Mouse (Mus musculus) G1E (cell line): ENCODE data around the gene Hoxb9. TPM values are rescaled to one million over a fixed set of nuclear protein-coding genes. Genes with fewer than 3 reads are reported as not detected.

Source experiments
- ATAC-seq: 2 replicates; pipeline ENCODE4 v1.8.0; 2016; ENCODE audit warnings: mild to moderate bottlenecking; ENCODE audit not compliant: insufficient number of reproducible peaks, poor library complexity, low FRiP score, severe bottlenecking; ENCODE audit errors: extremely low read depth
- DNase-seq: peaks from one replicate; pipeline ENCODE4 v3.0.0; 2012; ENCODE audit warnings: low spot score
- H3K27me3 ChIP-seq: 2 replicates; pipeline ENCODE4 v1.6.1; 2012; ENCODE audit warnings: mild to moderate bottlenecking, low read length, inconsistent platforms; ENCODE audit not compliant: insufficient read depth
- H3K36me3 ChIP-seq: replicated peaks from 2 replicates; pipeline ENCODE3; 2012; ENCODE audit warnings: mild to moderate bottlenecking, inconsistent platforms
- H3K4me1 ChIP-seq: 2 replicates; pipeline ENCODE4 v1.6.1; 2012; ENCODE audit warnings: low read depth, low read length, inconsistent platforms, mixed read lengths; ENCODE audit not compliant: insufficient read depth
- H3K4me3 ChIP-seq: 2 replicates; pipeline ENCODE4 v1.5.1; 2012; ENCODE audit warnings: low read depth, mild to moderate bottlenecking, inconsistent platforms, low read length, moderate library complexity, mixed read lengths
- H3K9me3 ChIP-seq: replicated peaks from 2 replicates; pipeline ENCODE4 v1.6.1; 2012; ENCODE audit warnings: inconsistent platforms
- CTCF ChIP-seq: IDR thresholded peaks from 2 replicates; pipeline ENCODE4 v1.5.1; 2012; ENCODE audit warnings: low read depth, low read length, inconsistent platforms, mixed read lengths
- GATA1 ChIP-seq: IDR thresholded peaks from 2 replicates; pipeline ENCODE4 v1.6.1; 2012; ENCODE audit warnings: borderline replicate concordance, low read length, inconsistent platforms, mixed read lengths
- GATA2 ChIP-seq: IDR thresholded peaks from 2 replicates; pipeline ENCODE4 v1.6.1; 2012; ENCODE audit warnings: low read depth, low read length, inconsistent platforms, borderline replicate concordance
- POLR2AphosphoS5 ChIP-seq: IDR thresholded peaks from 2 replicates; pipeline ENCODE4 v1.6.1; 2012; ENCODE audit warnings: low read depth, low read length, inconsistent platforms; ENCODE audit not compliant: insufficient replicate concordance
- TAL1 ChIP-seq: conservative IDR thresholded peaks from 2 replicates; pipeline ENCODE4 v1.6.1; 2012; ENCODE audit warnings: low read depth, low read length, inconsistent platforms, mixed read lengths
- polyA plus RNA-seq: library from polyadenylated mRNA; stranded (reverse); fragments of >175 nt; gene quantifications from 2 replicates; pipeline ENCODE4 v1.2.3, GENCODE M21; 2012
- total RNA-seq, 2 experiments: library from RNA; stranded (forward) in 1 of 2; stranded (reverse) in 1 of 2; fragments of 200-1000 nt in 1 of 2; fragments of >200 nt in 1 of 2; fragmentation: Nextera tagmentation in 1 of 2; gene quantifications; 2 replicates each; pipeline ENCODE4 v1.2.3; 2014 to 2017

Hoxb9 gene
- total and polyA plus RNA-seq, 3 experiments, result not detected

DNA sequence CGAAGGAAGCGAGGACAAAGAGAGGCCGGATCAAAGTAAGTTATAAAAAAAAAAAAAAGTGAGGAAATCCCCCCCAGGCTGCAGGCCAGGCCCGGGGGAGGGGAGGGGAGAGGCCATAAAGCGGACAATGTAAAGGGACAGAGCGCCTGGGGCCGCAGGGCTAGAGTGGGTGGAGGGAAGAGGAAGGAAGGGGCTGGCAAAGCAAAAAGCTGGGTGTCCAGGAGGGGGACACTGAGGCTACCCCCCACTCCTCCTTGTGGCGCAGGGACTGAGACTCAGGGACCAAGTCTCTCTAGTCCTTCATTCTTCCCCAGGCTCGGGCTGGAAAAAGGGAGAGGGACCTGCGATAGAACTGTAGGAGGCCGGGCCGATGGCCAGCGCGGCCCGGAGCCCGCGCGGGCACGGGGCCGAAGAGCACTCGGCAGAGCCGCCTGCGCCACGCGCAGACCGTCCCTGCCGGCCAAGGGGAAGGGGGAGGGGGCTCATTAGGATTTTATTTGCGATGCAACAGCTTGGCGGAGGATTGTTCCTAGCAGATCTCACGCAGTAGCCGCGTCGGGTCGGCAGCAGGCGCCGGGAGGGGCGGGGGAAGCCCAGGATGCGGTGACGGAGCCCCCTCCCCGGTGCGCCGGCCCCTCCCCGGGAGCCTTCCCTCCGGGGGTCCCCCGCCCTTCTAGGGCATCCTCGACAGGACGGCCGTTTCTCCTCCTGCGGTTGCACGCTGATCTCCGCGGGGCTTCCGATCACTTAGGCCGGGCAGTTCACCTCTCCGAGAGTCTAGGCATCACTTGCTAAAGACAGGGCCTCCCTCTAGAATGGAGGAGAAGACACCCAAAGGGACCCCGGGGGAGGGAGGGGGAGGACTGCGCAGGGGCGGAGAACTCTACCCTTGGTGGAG is 1.0 kb downstream of the Hoxb9 start:
- no peaks in the 10 kb centered on the region for H3K4me1 ChIP-seq
- DNase-seq (no peak), ATAC-seq (no peak)
- no peaks in the 10 kb centered on the region for H3K36me3 ChIP-seq
- H3K9me3 ChIP-seq, result 0 out of 2 replicates have a peak, but pooled peaks cover 2% of the 10 kb centered on the region
- no peak overlapping the region for H3K4me3 ChIP-seq
- peaks cover 46% of the 10 kb centered on the region for H3K27me3 ChIP-seq
- TF ChIP-seq GATA2, result no peak
- no peak for TF ChIP-seq POLR2AphosphoS5
- TF ChIP-seq TAL1, result no peak
- no peak for TF ChIP-seq CTCF
- no peak for TF ChIP-seq GATA1

DNA sequence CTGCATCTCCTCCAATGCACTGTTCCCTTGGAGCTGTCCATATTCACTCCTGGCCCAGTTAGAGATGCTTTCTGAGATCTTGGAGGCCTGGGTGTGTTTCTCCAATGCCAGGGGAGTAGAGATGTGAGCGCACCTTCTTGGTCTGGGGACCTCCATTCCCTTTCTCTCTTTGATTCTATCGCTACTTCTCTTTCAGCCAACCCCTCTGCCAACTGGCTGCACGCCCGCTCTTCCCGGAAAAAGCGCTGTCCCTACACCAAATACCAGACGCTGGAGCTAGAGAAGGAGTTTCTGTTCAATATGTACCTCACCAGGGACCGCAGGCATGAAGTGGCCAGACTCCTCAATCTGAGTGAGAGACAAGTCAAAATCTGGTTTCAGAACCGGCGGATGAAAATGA is 3.2 kb downstream of the Hoxb9 start:
- Histone ChIP-seq H3K27me3 (peaks cover 58% of the 10 kb centered on the region), H3K9me3 (0 out of 2 replicates have a peak, but pooled peaks cover 2% of the 10 kb centered on the region), H3K4me3 (no peak overlapping the region), H3K36me3 (no peaks in the 10 kb centered on the region), H3K4me1 (no peaks in the 10 kb centered on the region)
- ATAC-seq (no peak), DNase-seq (no peak)
- TF ChIP-seq CTCF (no peak), TAL1 (no peak), GATA2 (no peak), POLR2AphosphoS5 (no peak), GATA1 (no peak)

DNA sequence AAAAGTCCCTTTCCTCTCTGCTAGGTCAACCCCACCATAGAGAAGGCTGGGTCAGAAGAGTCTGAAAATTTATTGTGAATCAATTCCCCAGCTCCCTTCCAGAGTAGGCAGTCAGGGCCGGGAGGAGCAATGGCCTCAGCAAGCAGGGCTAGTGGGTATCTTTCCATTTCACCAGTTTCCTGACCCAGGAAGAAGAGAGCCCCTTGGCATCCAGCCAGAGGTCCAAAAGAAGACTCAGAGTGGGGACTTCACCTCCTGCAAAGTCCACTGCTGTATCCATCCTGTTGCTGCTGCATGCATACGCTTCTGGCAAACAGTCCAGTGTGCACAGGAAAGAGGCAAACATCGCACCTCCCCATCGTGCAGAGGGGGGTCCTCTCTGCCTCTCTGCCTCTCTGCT is 4.6 kb downstream of the Hoxb9 start:
- H3K9me3 ChIP-seq, result 0 out of 2 replicates have a peak, but pooled peaks cover 2% of the 10 kb centered on the region
- TF ChIP-seq GATA2, result no peak
- no peak for TF ChIP-seq CTCF
- TF ChIP-seq TAL1, result no peak
- no peak for TF ChIP-seq GATA1
- TF ChIP-seq POLR2AphosphoS5, result no peak
- ATAC-seq (no peak), DNase-seq (no peak)
- H3K4me3 ChIP-seq, result no peak overlapping the region
- H3K36me3 ChIP-seq, result no peaks in the 10 kb centered on the region
- no peaks in the 10 kb centered on the region for H3K4me1 ChIP-seq
- peaks cover 55% of the 10 kb centered on the region for H3K27me3 ChIP-seq

DNA sequence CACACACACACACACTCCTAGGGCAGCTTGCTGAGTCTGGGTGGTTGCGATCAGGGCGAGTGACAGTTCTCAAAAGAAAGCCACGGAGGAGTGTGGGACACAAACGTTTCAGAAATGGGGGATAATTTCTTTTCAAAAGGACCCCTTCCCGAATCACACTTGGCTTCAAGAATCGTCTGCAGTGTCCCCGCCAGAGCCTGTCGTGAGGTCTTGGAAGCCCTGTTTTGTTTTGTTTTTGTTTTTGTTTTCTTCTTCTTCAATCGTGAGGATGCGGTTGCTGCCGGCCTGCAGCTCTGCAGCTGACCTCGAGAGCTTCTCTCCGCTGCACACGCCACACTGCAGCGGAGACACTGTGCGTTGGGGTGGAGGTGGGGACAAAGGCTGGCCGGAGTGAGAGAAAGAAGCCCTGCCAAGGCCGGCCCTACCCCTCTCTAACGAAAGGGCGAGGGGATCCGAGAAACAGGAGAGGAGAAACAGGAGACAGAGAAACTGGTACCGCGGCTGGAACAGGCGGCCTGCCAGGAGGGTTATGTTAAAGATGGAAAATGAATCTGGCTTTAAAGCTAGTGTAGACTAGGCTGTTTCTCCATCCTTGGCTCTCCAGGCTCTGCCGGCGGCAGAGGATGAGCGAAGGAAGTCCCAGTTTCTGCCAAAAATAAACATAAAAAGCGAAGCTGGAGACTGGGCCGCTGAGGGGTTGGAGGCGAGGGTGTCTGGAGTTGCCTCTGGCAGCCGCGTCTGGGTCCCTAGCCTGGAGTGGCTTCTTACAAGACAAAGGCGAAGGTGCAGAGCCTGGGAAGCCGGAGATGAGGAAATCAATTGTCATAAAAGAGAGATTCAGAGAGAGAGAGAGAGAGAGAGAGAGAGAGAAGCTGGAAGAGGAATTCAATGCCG is 6.1 kb downstream of the Hoxb9 start:
- DNase-seq, result no peak
- no peaks in the 10 kb centered on the region for H3K4me1 ChIP-seq
- H3K36me3 ChIP-seq, result no peaks in the 10 kb centered on the region
- no peak overlapping the region for H3K4me3 ChIP-seq
- TF ChIP-seq POLR2AphosphoS5 (no peak), GATA2 (no peak), GATA1 (no peak), CTCF (no peak), TAL1 (no peak)
- H3K27me3 ChIP-seq, result peaks cover 54% of the 10 kb centered on the region
- H3K9me3 ChIP-seq, result no peaks in the 10 kb centered on the region
- no peak for ATAC-seq

DNA sequence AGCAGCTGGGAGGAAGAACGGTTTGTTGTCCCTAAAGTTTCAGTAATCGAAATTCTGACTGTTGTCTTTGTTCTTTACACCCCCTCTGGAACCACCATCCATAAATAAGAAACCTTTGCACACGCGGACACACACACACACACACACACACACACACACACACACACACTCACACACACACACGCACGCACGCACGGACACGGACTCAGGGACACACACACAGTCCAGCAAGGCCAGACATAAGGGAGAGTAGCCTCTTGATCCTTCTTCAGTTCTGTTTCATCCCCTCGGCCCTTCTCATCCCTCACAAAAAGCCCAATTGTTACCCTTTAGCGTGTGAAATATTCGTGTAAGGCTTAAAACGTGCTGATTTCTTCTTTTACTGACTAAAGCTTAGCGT is 7.1 kb downstream of the Hoxb9 start:
- Histone ChIP-seq H3K36me3 (no peaks in the 10 kb centered on the region), H3K9me3 (no peaks in the 10 kb centered on the region), H3K4me1 (no peaks in the 10 kb centered on the region), H3K27me3 (peaks cover 58% of the 10 kb centered on the region), H3K4me3 (no peak overlapping the region)
- DNase-seq (no peak), ATAC-seq (no peak)
- TF ChIP-seq GATA1 (no peak), TAL1 (no peak), CTCF (no peak), POLR2AphosphoS5 (no peak), GATA2 (no peak)

DNA sequence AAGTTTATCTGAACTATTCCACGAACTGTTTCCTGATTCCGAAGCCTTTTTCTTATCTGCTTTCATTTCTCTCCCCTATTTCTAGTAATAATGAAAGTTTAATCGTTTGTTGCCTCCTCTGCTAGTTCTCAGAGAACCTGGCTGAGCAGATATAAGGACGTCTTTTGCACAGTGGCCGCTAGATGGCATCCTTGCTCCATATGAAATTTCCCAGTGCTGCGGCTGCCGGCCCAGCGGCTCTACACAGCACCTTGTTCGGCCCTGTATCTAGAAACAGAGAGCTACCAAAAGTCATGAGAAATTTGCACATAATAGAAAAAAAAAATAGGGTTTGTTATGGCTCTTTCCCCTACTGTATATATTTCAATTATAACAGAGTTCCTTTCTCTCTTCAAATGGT is 7.5 kb downstream of the Hoxb9 start:
- Histone ChIP-seq H3K4me1 (no peaks in the 10 kb centered on the region), H3K4me3 (no peak overlapping the region), H3K9me3 (no peaks in the 10 kb centered on the region), H3K36me3 (no peaks in the 10 kb centered on the region), H3K27me3 (peaks cover 58% of the 10 kb centered on the region)
- DNase-seq (peak; percentile 68), ATAC-seq (no peak)
- no peak for TF ChIP-seq TAL1
- peak; percentile 40 for TF ChIP-seq CTCF
